Mouse (Mus musculus) limb, embryonic 14.5 days (tissue): ENCODE results near the gene Pigv. TPM values are rescaled to one million over a fixed set of nuclear protein-coding genes. Genes with fewer than 3 reads are reported as not detected.

ENCODE experiments used
- ATAC-seq: fragments of 200-750 bp; cut with Nextera tagmentation; 2 replicates; pipeline ENCODE4 v1.8.0; 2017; ENCODE audit warnings: low read depth, moderate number of reproducible peaks, moderate TSS enrichment; ENCODE audit not compliant: low FRiP score
- DNase-seq: peaks from one replicate; pipeline ENCODE4 v3.0.0-alpha.2; 2015; ENCODE audit warnings: low spot score
- H3K27ac ChIP-seq: fragments of 300-500 bp; sonication (generic); replicated peaks from 2 replicates; pipeline ENCODE4 v1.5.1; 2014; ENCODE audit warnings: low read depth, mild to moderate bottlenecking, low read length, moderate library complexity, mixed read lengths
- H3K27me3 ChIP-seq: fragments of 300-500 bp; sonication (generic); 2 replicates; pipeline ENCODE4 v1.6.1; 2014; ENCODE audit warnings: low read length, mixed read lengths; ENCODE audit not compliant: control insufficient read depth, insufficient read depth
- H3K36me3 ChIP-seq: fragments of 300-500 bp; sonication (generic); 2 replicates; pipeline ENCODE4 v1.6.1; 2014; ENCODE audit warnings: mild to moderate bottlenecking, low read length, moderate library complexity, mixed read lengths; ENCODE audit not compliant: control insufficient read depth, insufficient read depth
- H3K4me1 ChIP-seq: fragments of 300-500 bp; sonication (generic); 2 replicates; pipeline ENCODE4 v1.6.1; 2014; ENCODE audit warnings: antibody characterized with exemption, low read length, mixed read lengths; ENCODE audit not compliant: control insufficient read depth, insufficient read depth
- H3K4me2 ChIP-seq: fragments of 300-500 bp; sonication (generic); replicated peaks from 2 replicates; pipeline ENCODE4 v1.6.1; 2014; ENCODE audit warnings: low read depth, mild to moderate bottlenecking, low read length, moderate library complexity; ENCODE audit not compliant: severe bottlenecking
- H3K4me3 ChIP-seq: fragments of 300-500 bp; sonication (generic); replicated peaks from 2 replicates; pipeline ENCODE4 v1.5.1; 2014; ENCODE audit warnings: low read length
- H3K9ac ChIP-seq: fragments of 300-500 bp; sonication (generic); 2 replicates; pipeline ENCODE4 v1.6.1; 2014; ENCODE audit warnings: mild to moderate bottlenecking, low read depth, low read length, moderate library complexity; ENCODE audit not compliant: severe bottlenecking
- H3K9me3 ChIP-seq: fragments of 300-500 bp; sonication (generic); 2 replicates; pipeline ENCODE4 v1.6.1; 2016; ENCODE audit warnings: low read length; ENCODE audit not compliant: control insufficient read depth
- POLR2A ChIP-seq: fragments of 200-500 bp; IDR thresholded peaks from 2 replicates; pipeline ENCODE4 v1.8.0; 2012; ENCODE audit warnings: inconsistent platforms, mild to moderate bottlenecking, moderate library complexity, borderline replicate concordance; ENCODE audit not compliant: insufficient read depth, insufficient read length; ENCODE audit errors: extremely low read depth
- WGBS: fragments of 180-500 bp; shearing (Covaris S2); extraction: QIAGEN DNeasy Blood & Tissue Kit; methylation state at CpG from one replicate; pipeline ENCODE4 v1.1.7; 2014; 5-methylcytosine and 5-hydroxymethylcytosine counted together
- polyA plus RNA-seq, 2 experiments: library from polyadenylated mRNA; depleted of rRNA in 1 of 2; stranded (reverse) in 1 of 2; unstranded in 1 of 2; fragments of >200 nt; fragmentation: Nextera tagmentation in 1 of 2; extraction: Ambion mirVana in 1 of 2; gene quantifications; 2 replicates each; pipeline versions ENCODE4 v1.2.1 to v1.2.3; 2012 to 2014

The Pigv gene
- polyA plus RNA-seq, 2 experiments = 10.9 to 12.2 TPM

GRCm38 (mm10) chr4:133631071-133631768 lies 41.2 kb downstream of the Pigv start:
- H3K4me2 ChIP-seq = peak overlapping the region; percentile 90
- no peaks in the 10 kb centered on the region for H3K27me3 ChIP-seq
- H3K9me3 ChIP-seq = no peaks in the 10 kb centered on the region
- ATAC-seq (no peak), DNase-seq (no peak)
- 75% methylated on average over 14 of the region's 14 CpGs for WGBS
- H3K4me1 ChIP-seq = peaks cover 13% of the 10 kb centered on the region
- H3K9ac ChIP-seq = no peak overlapping the region
- peaks cover 12% of the 10 kb centered on the region; the same call in 1 of the 2 replicates for H3K36me3 ChIP-seq
- TF ChIP-seq POLR2A = no peak
- no peak overlapping the region for H3K4me3 ChIP-seq
- H3K27ac ChIP-seq = no peak overlapping the region

GRCm38 (mm10) chr4:133630326-133630920 lies 42.0 kb downstream of the Pigv start:
- no peak for TF ChIP-seq POLR2A
- Histone ChIP-seq H3K4me3 (no peak overlapping the region), H3K27me3 (no peaks in the 10 kb centered on the region), H3K27ac (no peak overlapping the region), H3K36me3 (peaks cover 20% of the 10 kb centered on the region), H3K4me2 (no peak overlapping the region), H3K9ac (no peak overlapping the region), H3K9me3 (no peaks in the 10 kb centered on the region), H3K4me1 (peaks cover 13% of the 10 kb centered on the region)
- 90% methylated on average over 8 of the region's 8 CpGs for WGBS
- ATAC-seq (no peak), DNase-seq (no peak)

GRCm38 (mm10) chr4:133629191-133629590 lies 43.3 kb downstream of the Pigv start:
- DNase-seq (no peak), ATAC-seq (no peak)
- Histone ChIP-seq H3K4me1 (peaks cover 13% of the 10 kb centered on the region), H3K27ac (no peak overlapping the region), H3K9me3 (no peaks in the 10 kb centered on the region), H3K36me3 (peaks cover 32% of the 10 kb centered on the region), H3K9ac (no peak overlapping the region), H3K4me2 (no peak overlapping the region), H3K27me3 (no peaks in the 10 kb centered on the region), H3K4me3 (no peak overlapping the region)
- 82% methylated on average over 7 of the region's 7 CpGs for WGBS
- TF ChIP-seq POLR2A = no peak

GRCm38 (mm10) chr4:133628517-133628916 lies 43.9 kb downstream of the Pigv start:
- no peak for DNase-seq
- Histone ChIP-seq H3K9me3 (no peaks in the 10 kb centered on the region), H3K27ac (no peak overlapping the region), H3K4me1 (peaks cover 13% of the 10 kb centered on the region), H3K4me2 (no peak overlapping the region), H3K36me3 (peaks cover 39% of the 10 kb centered on the region), H3K9ac (no peak overlapping the region), H3K27me3 (no peaks in the 10 kb centered on the region), H3K4me3 (no peak overlapping the region)
- no peak for TF ChIP-seq POLR2A
- no peak for ATAC-seq
- 78% methylated on average over 2 of the region's 2 CpGs for WGBS

- no peak overlapping the region for H3K9ac ChIP-seq
- H3K4me3 ChIP-seq = no peak overlapping the region
- H3K27me3 ChIP-seq = no peaks in the 10 kb centered on the region
- peaks cover 40% of the 10 kb centered on the region for H3K36me3 ChIP-seq
- DNase-seq (no peak), ATAC-seq (no peak)
- H3K4me2 ChIP-seq = no peak overlapping the region
- no peak for TF ChIP-seq POLR2A
- no peak overlapping the region for H3K27ac ChIP-seq
- WGBS = 94% methylated on average over 14 of the region's 14 CpGs
- no peaks in the 10 kb centered on the region for H3K9me3 ChIP-seq
- peaks cover 8% of the 10 kb centered on the region for H3K4me1 ChIP-seq
These were observed 45.4 kb downstream of the Pigv start for GRCm38 (mm10) chr4:133627039-133627438.
